Mouse (Mus musculus): ENCODE measurements around the gene Foxf2. TPM values are rescaled to one million over a fixed set of nuclear protein-coding genes. Genes with fewer than 3 reads are reported as not detected.

The Foxf2 gene
- total RNA-seq (2012; rRNA removed): 0.16 and 0.80 TPM in 2 replicates

GRCm38 (mm10) chr13:31625333-31626101 lies at the start of gene Foxf2:
TSS of gene Foxf2 (plus strand) at chr13:31625816.
- Histone ChIP-seq H3K9me3 (ENCODE audit: control insufficient read depth, insufficient read depth, low read depth, low read length) (no peaks in the 10 kb centered on the region), H3K4me3 (ENCODE audit: insufficient read depth in 1 of 2, low read depth in 1 of 2, low read length in 2 of 2, poor library complexity in 1 of 2, severe bottlenecking in 1 of 2) (peak within 1 kb of the TSS; percentile 51 to 64), H3K36me3 (ENCODE audit: control insufficient read depth, insufficient read depth, low read length, poor library complexity, severe bottlenecking) (no peaks in the 10 kb centered on the region), H3K9ac (ENCODE audit: insufficient read depth, low read depth, low read length, poor library complexity, severe bottlenecking) (no peak within 1 kb of the TSS), H3K4me1 (ENCODE audit: control insufficient read depth in 2 of 2, insufficient read depth in 2 of 2, low read length in 2 of 2, poor library complexity in 1 of 2) (peaks cover 0 to 7% of the 10 kb centered on the region in 2 experiments; a peak in 1 of 4 replicates), H3K27ac (ENCODE audit: insufficient read depth, low read depth, low read length, poor library complexity, severe bottlenecking) (no peak within 1 kb of the TSS)
- TF ChIP-seq HCFC1 (IDR thresholded peaks at IDR 0.05; ENCODE audit: borderline replicate concordance, insufficient read depth, low read length) (no peak), CHD2 (IDR thresholded peaks at IDR 0.05; ENCODE audit: low read depth, low read length) (no peak), ZC3H11A (IDR thresholded peaks at IDR 0.05; ENCODE audit: borderline replicate concordance, low read depth, low read length) (no peak), ZNF384 (IDR thresholded peaks at IDR 0.05; ENCODE audit: low read depth, low read length) (no peak), MAFK (IDR thresholded peaks at IDR 0.05; ENCODE audit: insufficient read depth, low read depth, low read length) (no peak)
- DNase-seq (ENCODE audit: low read depth, low spot score): no peak
- in situ Hi-C loops (cut with MboI; ENCODE audit: low sequenced_read_pairs in 2 of 2, unreplicated experiment in 2 of 2): loop anchor here (5.0 to 10.0 kb wide), 3 partner anchors 61 to 182 kb away; partner anchors contain the start of gene Foxc1 (in 2 of the 2)

GRCm38 (mm10) chr13:31576696-31577095 lies 48.9 kb upstream of the Foxf2 start:
- in situ Hi-C loops (cut with MboI; ENCODE audit: low sequenced_read_pairs in 2 of 2, unreplicated experiment in 2 of 2): no loop called here

GRCm38 (mm10) chr13:31577576-31577975 lies 48.0 kb upstream of the Foxf2 start:
- H3K9me3 ChIP-seq (ENCODE audit: control insufficient read depth, insufficient read depth, low read depth, low read length): no peaks in the 10 kb centered on the region
- no peak for DNase-seq (ENCODE audit: low read depth, low spot score)
- H3K4me3 ChIP-seq (ENCODE audit: insufficient read depth in 1 of 2, low read depth in 1 of 2, low read length in 2 of 2, poor library complexity in 1 of 2, severe bottlenecking in 1 of 2): no peak overlapping the region
- no peak overlapping the region for H3K27ac ChIP-seq (ENCODE audit: insufficient read depth, low read depth, low read length, poor library complexity, severe bottlenecking)
- TF ChIP-seq CHD2 (IDR thresholded peaks at IDR 0.05; ENCODE audit: low read depth, low read length) (no peak), MAFK (IDR thresholded peaks at IDR 0.05; ENCODE audit: insufficient read depth, low read depth, low read length) (no peak), HCFC1 (IDR thresholded peaks at IDR 0.05; ENCODE audit: borderline replicate concordance, insufficient read depth, low read length) (no peak), ZNF384 (IDR thresholded peaks at IDR 0.05; ENCODE audit: low read depth, low read length) (no peak), ZC3H11A (IDR thresholded peaks at IDR 0.05; ENCODE audit: borderline replicate concordance, low read depth, low read length) (no peak)
- no peaks in the 10 kb centered on the region for H3K4me1 ChIP-seq (ENCODE audit: control insufficient read depth in 2 of 2, insufficient read depth in 2 of 2, low read length in 2 of 2, poor library complexity in 1 of 2)
- no peak overlapping the region for H3K9ac ChIP-seq (ENCODE audit: insufficient read depth, low read depth, low read length, poor library complexity, severe bottlenecking)
- in situ Hi-C loops (cut with MboI; ENCODE audit: low sequenced_read_pairs in 2 of 2, unreplicated experiment in 2 of 2): no loop called here
- no peaks in the 10 kb centered on the region for H3K36me3 ChIP-seq (ENCODE audit: control insufficient read depth, insufficient read depth, low read length, poor library complexity, severe bottlenecking)

More at GRCm38 (mm10) chr13:31576696-31577095, 48.9 kb upstream of the Foxf2 start:
- no peak for TF ChIP-seq CHD2 (IDR thresholded peaks at IDR 0.05; ENCODE audit: low read depth, low read length)
- no peak for TF ChIP-seq HCFC1 (IDR thresholded peaks at IDR 0.05; ENCODE audit: borderline replicate concordance, insufficient read depth, low read length)
- TF ChIP-seq ZNF384 (IDR thresholded peaks at IDR 0.05; ENCODE audit: low read depth, low read length): no peak
- no peak for TF ChIP-seq MAFK (IDR thresholded peaks at IDR 0.05; ENCODE audit: insufficient read depth, low read depth, low read length)
- TF ChIP-seq ZC3H11A (IDR thresholded peaks at IDR 0.05; ENCODE audit: borderline replicate concordance, low read depth, low read length): no peak
- Histone ChIP-seq H3K4me1 (ENCODE audit: control insufficient read depth in 2 of 2, insufficient read depth in 2 of 2, low read length in 2 of 2, poor library complexity in 1 of 2) (no peaks in the 10 kb centered on the region), H3K27ac (ENCODE audit: insufficient read depth, low read depth, low read length, poor library complexity, severe bottlenecking) (no peak overlapping the region), H3K9me3 (ENCODE audit: control insufficient read depth, insufficient read depth, low read depth, low read length) (no peaks in the 10 kb centered on the region), H3K4me3 (ENCODE audit: insufficient read depth in 1 of 2, low read depth in 1 of 2, low read length in 2 of 2, poor library complexity in 1 of 2, severe bottlenecking in 1 of 2) (no peak overlapping the region), H3K36me3 (ENCODE audit: control insufficient read depth, insufficient read depth, low read length, poor library complexity, severe bottlenecking) (no peaks in the 10 kb centered on the region), H3K9ac (ENCODE audit: insufficient read depth, low read depth, low read length, poor library complexity, severe bottlenecking) (no peak overlapping the region)
- DNase-seq (ENCODE audit: low read depth, low spot score): no peak

- in situ Hi-C loops (cut with MboI; ENCODE audit: low sequenced_read_pairs in 2 of 2, unreplicated experiment in 2 of 2): no loop called here
- no peaks in the 10 kb centered on the region for H3K36me3 ChIP-seq (ENCODE audit: control insufficient read depth, insufficient read depth, low read length, poor library complexity, severe bottlenecking)
- no peak overlapping the region for H3K9ac ChIP-seq (ENCODE audit: insufficient read depth, low read depth, low read length, poor library complexity, severe bottlenecking)
- TF ChIP-seq ZC3H11A (IDR thresholded peaks at IDR 0.05; ENCODE audit: borderline replicate concordance, low read depth, low read length) (no peak), MAFK (IDR thresholded peaks at IDR 0.05; ENCODE audit: insufficient read depth, low read depth, low read length) (no peak), ZNF384 (IDR thresholded peaks at IDR 0.05; ENCODE audit: low read depth, low read length) (no peak), CHD2 (IDR thresholded peaks at IDR 0.05; ENCODE audit: low read depth, low read length) (no peak), HCFC1 (IDR thresholded peaks at IDR 0.05; ENCODE audit: borderline replicate concordance, insufficient read depth, low read length) (no peak)
- DNase-seq (ENCODE audit: low read depth, low spot score): no peak
- H3K9me3 ChIP-seq (ENCODE audit: control insufficient read depth, insufficient read depth, low read depth, low read length): no peaks in the 10 kb centered on the region
- H3K4me3 ChIP-seq (ENCODE audit: insufficient read depth in 1 of 2, low read depth in 1 of 2, low read length in 2 of 2, poor library complexity in 1 of 2, severe bottlenecking in 1 of 2): no peak overlapping the region
- H3K27ac ChIP-seq (ENCODE audit: insufficient read depth, low read depth, low read length, poor library complexity, severe bottlenecking): no peak overlapping the region
- no peaks in the 10 kb centered on the region for H3K4me1 ChIP-seq (ENCODE audit: control insufficient read depth in 2 of 2, insufficient read depth in 2 of 2, low read length in 2 of 2, poor library complexity in 1 of 2)
Observed at GRCm38 (mm10) chr13:31578389-31578788, 47.2 kb upstream of the Foxf2 start.
